Mouse (Mus musculus): Measurements from ENCODE around the gene Galnt16. TPM values are rescaled to one million over a fixed set of nuclear protein-coding genes. Genes with fewer than 3 reads are reported as not detected.

Gene Galnt16
- total and polyA plus RNA-seq, 3 experiments, result 0.01 to 0.27 TPM; not detected in 1

GRCm38 (mm10) chr12:80518393-80518756 is 298 bp downstream of the Galnt16 start:
- Histone ChIP-seq H3K4me3 (ENCODE audit: low read depth, low read length) (no peak overlapping the region), H3K36me3 (replicated peaks) (no peaks in the 10 kb centered on the region), H3K27me3 (ENCODE audit: insufficient read depth, low read length) (peaks cover 56% of the 10 kb centered on the region), H3K9me3 (replicated peaks) (peaks cover 4% of the 10 kb centered on the region; the same call in 1 of the 2 replicates), H3K4me1 (ENCODE audit: insufficient read depth, low read depth, low read length) (no peaks in the 10 kb centered on the region)
- DNase-seq (ENCODE audit: low spot score) (no peak), ATAC-seq (ENCODE audit: extremely low read depth, insufficient number of reproducible peaks, low FRiP score, poor library complexity, severe bottlenecking) (no peak)
- TF ChIP-seq TAL1 (conservative IDR thresholded peaks at IDR 0.05; ENCODE audit: low read depth, low read length) (no peak), GATA1 (IDR thresholded peaks at IDR 0.05; ENCODE audit: borderline replicate concordance, low read length) (no peak), CTCF (IDR thresholded peaks at IDR 0.05; ENCODE audit: low read depth, low read length) (no peak), POLR2AphosphoS5 (IDR thresholded peaks at IDR 0.05; ENCODE audit: insufficient replicate concordance, low read depth, low read length) (no peak), GATA2 (IDR thresholded peaks at IDR 0.05; ENCODE audit: borderline replicate concordance, low read depth, low read length) (no peak)

- ATAC-seq (ENCODE audit: extremely low read depth, insufficient number of reproducible peaks, low FRiP score, poor library complexity, severe bottlenecking), result no peak
- Histone ChIP-seq H3K4me1 (ENCODE audit: insufficient read depth, low read depth, low read length) (no peaks in the 10 kb centered on the region), H3K36me3 (replicated peaks) (no peaks in the 10 kb centered on the region), H3K4me3 (ENCODE audit: low read depth, low read length) (no peak overlapping the region), H3K9me3 (replicated peaks) (peaks cover 4% of the 10 kb centered on the region; the same call in 1 of the 2 replicates), H3K27me3 (ENCODE audit: insufficient read depth, low read length) (peaks cover 57% of the 10 kb centered on the region)
- TF ChIP-seq GATA1 (IDR thresholded peaks at IDR 0.05; ENCODE audit: borderline replicate concordance, low read length) (no peak), GATA2 (IDR thresholded peaks at IDR 0.05; ENCODE audit: borderline replicate concordance, low read depth, low read length) (no peak), TAL1 (conservative IDR thresholded peaks at IDR 0.05; ENCODE audit: low read depth, low read length) (no peak), CTCF (IDR thresholded peaks at IDR 0.05; ENCODE audit: low read depth, low read length) (no peak), POLR2AphosphoS5 (IDR thresholded peaks at IDR 0.05; ENCODE audit: insufficient replicate concordance, low read depth, low read length) (no peak)
- DNase-seq (ENCODE audit: low spot score), result no peak
These were observed 912 bp downstream of the Galnt16 start for GRCm38 (mm10) chr12:80518757-80519620.

GRCm38 (mm10) chr12:80519621-80520332 is 1.7 kb downstream of the Galnt16 start:
- Histone ChIP-seq H3K9me3 (replicated peaks) (peaks cover 4% of the 10 kb centered on the region; the same call in 1 of the 2 replicates), H3K36me3 (replicated peaks) (no peaks in the 10 kb centered on the region), H3K4me3 (ENCODE audit: low read depth, low read length) (no peak overlapping the region), H3K4me1 (ENCODE audit: insufficient read depth, low read depth, low read length) (no peaks in the 10 kb centered on the region), H3K27me3 (ENCODE audit: insufficient read depth, low read length) (peaks cover 63% of the 10 kb centered on the region)
- no peak for DNase-seq (ENCODE audit: low spot score)
- ATAC-seq (ENCODE audit: extremely low read depth, insufficient number of reproducible peaks, low FRiP score, poor library complexity, severe bottlenecking), result no peak
- no peak for TF ChIP-seq GATA1 (IDR thresholded peaks at IDR 0.05; ENCODE audit: borderline replicate concordance, low read length)
- no peak for TF ChIP-seq POLR2AphosphoS5 (IDR thresholded peaks at IDR 0.05; ENCODE audit: insufficient replicate concordance, low read depth, low read length)
- TF ChIP-seq CTCF (IDR thresholded peaks at IDR 0.05; ENCODE audit: low read depth, low read length), result no peak
- TF ChIP-seq TAL1 (conservative IDR thresholded peaks at IDR 0.05; ENCODE audit: low read depth, low read length), result no peak
- no peak for TF ChIP-seq GATA2 (IDR thresholded peaks at IDR 0.05; ENCODE audit: borderline replicate concordance, low read depth, low read length)

- ATAC-seq (ENCODE audit: extremely low read depth, insufficient number of reproducible peaks, low FRiP score, poor library complexity, severe bottlenecking) (no peak), DNase-seq (ENCODE audit: low spot score) (no peak)
- TF ChIP-seq CTCF (IDR thresholded peaks at IDR 0.05; ENCODE audit: low read depth, low read length) (no peak), GATA2 (IDR thresholded peaks at IDR 0.05; ENCODE audit: borderline replicate concordance, low read depth, low read length) (no peak), POLR2AphosphoS5 (IDR thresholded peaks at IDR 0.05; ENCODE audit: insufficient replicate concordance, low read depth, low read length) (no peak), TAL1 (conservative IDR thresholded peaks at IDR 0.05; ENCODE audit: low read depth, low read length) (no peak), GATA1 (IDR thresholded peaks at IDR 0.05; ENCODE audit: borderline replicate concordance, low read length) (no peak)
- Histone ChIP-seq H3K4me1 (ENCODE audit: insufficient read depth, low read depth, low read length) (no peaks in the 10 kb centered on the region), H3K9me3 (replicated peaks) (peaks cover 4% of the 10 kb centered on the region; the same call in 1 of the 2 replicates), H3K27me3 (ENCODE audit: insufficient read depth, low read length) (peaks cover 65% of the 10 kb centered on the region), H3K4me3 (ENCODE audit: low read depth, low read length) (no peak overlapping the region), H3K36me3 (replicated peaks) (no peaks in the 10 kb centered on the region)
These were observed 3.9 kb downstream of the Galnt16 start for GRCm38 (mm10) chr12:80522006-80522405.

GRCm38 (mm10) chr12:80524276-80524921 is 6.3 kb downstream of the Galnt16 start:
- no peak overlapping the region for H3K4me3 ChIP-seq (ENCODE audit: low read depth, low read length)
- DNase-seq (ENCODE audit: low spot score) (no peak), ATAC-seq (ENCODE audit: extremely low read depth, insufficient number of reproducible peaks, low FRiP score, poor library complexity, severe bottlenecking) (no peak)
- no peaks in the 10 kb centered on the region for H3K4me1 ChIP-seq (ENCODE audit: insufficient read depth, low read depth, low read length)
- no peaks in the 10 kb centered on the region for H3K36me3 ChIP-seq (replicated peaks)
- H3K9me3 ChIP-seq (replicated peaks), result no peaks in the 10 kb centered on the region; the same call in 1 of the 2 replicates
- TF ChIP-seq POLR2AphosphoS5 (IDR thresholded peaks at IDR 0.05; ENCODE audit: insufficient replicate concordance, low read depth, low read length) (no peak), TAL1 (conservative IDR thresholded peaks at IDR 0.05; ENCODE audit: low read depth, low read length) (no peak), GATA1 (IDR thresholded peaks at IDR 0.05; ENCODE audit: borderline replicate concordance, low read length) (no peak), CTCF (IDR thresholded peaks at IDR 0.05; ENCODE audit: low read depth, low read length) (0 out of 2 replicates have a peak, but pooled peaks have one; percentile 18), GATA2 (IDR thresholded peaks at IDR 0.05; ENCODE audit: borderline replicate concordance, low read depth, low read length) (no peak)
- H3K27me3 ChIP-seq (ENCODE audit: insufficient read depth, low read length), result peaks cover 65% of the 10 kb centered on the region

All from G1E (cell line).